Mouse (Mus musculus): ENCODE data around the gene Alpl. TPM values are rescaled to one million over a fixed set of nuclear protein-coding genes. Genes with fewer than 3 reads are reported as not detected.

The Alpl gene
- total and polyA plus RNA-seq, 3 experiments = not detected

DNA sequence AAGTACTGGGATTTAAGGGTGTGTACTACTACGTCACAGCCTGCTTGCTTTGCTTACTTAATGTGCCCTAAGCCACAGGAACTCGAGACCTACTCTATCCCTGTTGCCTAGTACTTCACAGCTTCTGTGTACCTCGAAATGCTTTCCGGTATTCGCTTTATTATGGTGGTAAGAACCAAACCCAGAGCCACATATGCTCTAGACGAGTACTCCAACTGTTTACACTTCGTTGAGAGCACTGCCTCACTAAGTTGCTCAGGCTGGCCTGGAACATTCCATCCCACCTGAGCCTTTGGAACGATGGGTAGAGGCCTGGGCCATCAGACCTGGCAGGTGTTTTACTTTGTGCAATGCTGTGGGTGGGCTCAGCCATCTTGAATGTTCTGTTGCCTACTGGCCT, 100.9 kb downstream of the Alpl start:
- no peak for DNase-seq (ENCODE audit: low read depth, low spot score)
- peaks cover 0 to 2% of the 10 kb centered on the region in 2 experiments; a peak in 1 of 4 replicates for H3K36me3 ChIP-seq (ENCODE audit: control insufficient read depth in 1 of 2, insufficient read depth in 2 of 2, low read length in 2 of 2)
- H3K27ac ChIP-seq (ENCODE audit: control insufficient read depth, low read depth, low read length) = no peak overlapping the region
- H3K9ac ChIP-seq (ENCODE audit: control insufficient read depth, low read depth, low read length, poor library complexity, severe bottlenecking) = no peak overlapping the region
- no peaks in the 10 kb centered on the region for H3K9me3 ChIP-seq (replicated peaks; ENCODE audit: insufficient read depth, low read length)
- no peak overlapping the region for H3K4me3 ChIP-seq (ENCODE audit: control insufficient read depth in 1 of 2, insufficient read depth in 1 of 2, low read depth in 2 of 2, low read length in 2 of 2)
- no peak for TF ChIP-seq USF2 (IDR thresholded peaks at IDR 0.05; ENCODE audit: borderline replicate concordance in 1 of 2, insufficient read depth in 1 of 2, low read depth in 1 of 2, low read length in 2 of 2)
- H3K79me2 ChIP-seq (ENCODE audit: control insufficient read depth, insufficient read depth, low read length, poor library complexity) = no peaks in the 10 kb centered on the region
- H3K27me3 ChIP-seq (ENCODE audit: control insufficient read depth in 1 of 2, insufficient read depth in 2 of 2, low read length in 2 of 2) = no peaks in the 10 kb centered on the region
- peaks cover 0 to 2% of the 10 kb centered on the region in 2 experiments; a peak in 1 of 4 replicates for H3K4me1 ChIP-seq (ENCODE audit: control insufficient read depth in 1 of 2, insufficient read depth in 2 of 2, low read length in 2 of 2)

DNA sequence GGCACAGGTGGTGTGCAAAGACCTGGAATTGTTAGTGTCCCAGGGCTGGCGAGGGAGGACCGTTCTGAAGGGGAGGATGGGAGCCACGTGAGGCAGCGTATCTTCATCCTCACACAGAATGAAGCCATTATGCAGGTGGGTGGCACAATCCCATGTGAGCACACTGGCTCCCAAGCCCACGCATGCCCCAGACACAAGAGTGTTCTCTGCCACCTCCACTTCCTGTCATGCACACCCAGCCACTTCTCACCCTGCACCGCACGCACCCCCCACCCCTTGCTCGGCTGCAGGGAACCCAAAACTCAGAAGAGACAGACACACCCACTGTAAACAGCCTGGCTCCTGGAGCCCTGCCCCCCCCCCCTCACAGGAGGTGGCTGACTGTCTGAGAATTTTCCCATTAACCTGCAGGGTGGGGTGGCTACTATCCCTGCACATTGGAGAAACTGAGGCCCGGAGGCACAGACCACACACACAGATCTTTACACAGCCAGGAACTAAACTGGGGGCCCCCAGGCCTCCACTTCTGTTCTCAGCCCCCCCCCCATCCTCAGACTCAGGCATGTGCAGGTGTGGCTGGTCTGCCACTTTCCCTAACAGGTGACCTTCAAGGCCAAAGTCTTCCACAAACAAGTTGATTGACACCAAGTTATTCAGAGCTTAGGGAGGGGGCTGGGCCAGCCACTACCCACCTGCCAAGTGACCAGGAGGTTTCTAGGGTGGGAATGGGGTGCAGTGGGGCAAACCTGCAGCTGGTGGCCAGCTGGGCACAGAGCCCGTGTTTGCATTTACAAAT, 103.9 kb downstream of the Alpl start:
- Histone ChIP-seq H3K27me3 (ENCODE audit: control insufficient read depth in 1 of 2, insufficient read depth in 2 of 2, low read length in 2 of 2) (peaks cover 0 to 10% of the 10 kb centered on the region in 2 experiments; a peak in 2 of 4 replicates), H3K4me3 (ENCODE audit: control insufficient read depth in 1 of 2, insufficient read depth in 1 of 2, low read depth in 2 of 2, low read length in 2 of 2) (no peak overlapping the region), H3K9me3 (replicated peaks; ENCODE audit: insufficient read depth, low read length) (no peaks in the 10 kb centered on the region)

More for the DNA sequence above, 103.9 kb downstream of the Alpl start:
- no peak overlapping the region for H3K9ac ChIP-seq (ENCODE audit: control insufficient read depth, low read depth, low read length, poor library complexity, severe bottlenecking)
- no peak for DNase-seq (ENCODE audit: low read depth, low spot score)
- no peak overlapping the region for H3K27ac ChIP-seq (ENCODE audit: control insufficient read depth, low read depth, low read length)
- H3K4me1 ChIP-seq (ENCODE audit: control insufficient read depth in 1 of 2, insufficient read depth in 2 of 2, low read length in 2 of 2) = no peaks in the 10 kb centered on the region
- peaks cover 0 to 2% of the 10 kb centered on the region in 2 experiments; a peak in 1 of 4 replicates for H3K36me3 ChIP-seq (ENCODE audit: control insufficient read depth in 1 of 2, insufficient read depth in 2 of 2, low read length in 2 of 2)
- no peak for TF ChIP-seq E2F4 (IDR thresholded peaks at IDR 0.05; ENCODE audit: borderline replicate concordance, low read depth, low read length)
- no peaks in the 10 kb centered on the region for H3K79me2 ChIP-seq (ENCODE audit: control insufficient read depth, insufficient read depth, low read length, poor library complexity)

Other genes with a start within 250 kb of the Alpl start
- not detected in 2 replicates for gene Ldlrad2, start 221.8 kb downstream of the Alpl start, total RNA-seq (2012; rRNA removed)
- gene Ldlrad2, start 221.8 kb downstream of the Alpl start, polyA plus RNA-seq (2012; ENCODE audit: insufficient read depth in 1 of 2, insufficient read length in 2 of 2, low read depth in 1 of 2, low replicate concordance in 2 of 2, missing spikeins in 1 of 2) = not detected
- gene Usp48, start 202.6 kb downstream of the Alpl start, total RNA-seq (2012; rRNA removed) = 25.4 and 27.1 TPM in 2 replicates
- gene Usp48, start 202.6 kb downstream of the Alpl start, polyA plus RNA-seq (2012; ENCODE audit: insufficient read depth in 1 of 2, insufficient read length in 2 of 2, low read depth in 1 of 2, low replicate concordance in 2 of 2, missing spikeins in 1 of 2) = 10 to 100 TPM in 1 of 2 experiments, not detected in 1; 99.6 TPM
- 7.6 and 7.7 TPM in 2 replicates for gene Rap1gap, start 131.7 kb downstream of the Alpl start, total RNA-seq (2012; rRNA removed)
- 10 to 100 TPM in 1 of 2 experiments, not detected in 1; 42.6 TPM for gene Rap1gap, start 131.7 kb downstream of the Alpl start, polyA plus RNA-seq (2012; ENCODE audit: insufficient read depth in 1 of 2, insufficient read length in 2 of 2, low read depth in 1 of 2, low replicate concordance in 2 of 2, missing spikeins in 1 of 2)
- gene Ece1, start 65.9 kb upstream of the Alpl start, total RNA-seq (2012; rRNA removed) = 20.5 and 43.8 TPM in 2 replicates
- 10 to 100 TPM in 1 of 2 experiments, not detected in 1; 25.3 TPM for gene Ece1, start 65.9 kb upstream of the Alpl start, polyA plus RNA-seq (2012; ENCODE audit: insufficient read depth in 1 of 2, insufficient read length in 2 of 2, low read depth in 1 of 2, low replicate concordance in 2 of 2, missing spikeins in 1 of 2)
- gene Eif4g3, start 196.6 kb upstream of the Alpl start, total RNA-seq (2012; rRNA removed) = 22.8 and 27.8 TPM in 2 replicates
- 10 to 100 TPM in 1 of 2 experiments, not detected in 1; 63.7 TPM for gene Eif4g3, start 196.6 kb upstream of the Alpl start, polyA plus RNA-seq (2012; ENCODE audit: insufficient read depth in 1 of 2, insufficient read length in 2 of 2, low read depth in 1 of 2, low replicate concordance in 2 of 2, missing spikeins in 1 of 2)